12 mouse cellular contexts compared by ENCODE assay signal in the genomic region with DNA sequence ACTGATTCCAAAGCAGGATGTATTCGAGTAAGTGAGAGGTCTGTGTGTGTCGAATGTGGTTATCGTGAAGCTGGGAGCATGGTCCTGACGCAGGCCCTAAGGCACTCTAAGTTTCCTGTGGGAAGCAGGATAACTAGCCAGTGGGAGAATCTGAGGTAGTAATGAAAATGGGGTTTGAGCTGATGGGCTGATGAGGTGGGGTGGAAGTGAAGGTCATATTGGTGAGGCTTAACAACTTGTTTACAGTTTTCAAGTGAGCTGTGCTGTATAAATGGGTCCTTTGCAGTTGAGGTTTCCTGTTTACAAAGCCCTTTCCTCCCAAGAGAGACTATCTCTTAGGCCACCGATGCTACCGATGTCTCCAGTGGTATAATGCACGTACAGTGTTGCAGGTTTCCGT.
"Had no signal": no experiment of that assay in that cellular context is flagged by ENCODE, and none has a peak within 500 bp of the region (broad histone marks: within the 10 kb centered on the region; RNA-seq: fewer than 3 reads in every experiment).

No protein-coding gene starts in this region.

- H3K36me3 ChIP-seq: limb, embryonic 15.5 days; liver, embryonic 12.5 days; lung, embryonic 15.5 days; midbrain, embryonic 15.5 days had no signal

- H3K27me3 ChIP-seq: limb, embryonic 15.5 days; lung, embryonic 15.5 days; midbrain, embryonic 15.5 days had no signal

- H3K27ac ChIP-seq: left cerebral cortex, adult 2 months; limb, embryonic 15.5 days; liver, embryonic 12.5 days; lung, embryonic 15.5 days; midbrain, embryonic 15.5 days; stomach, postnatal 0 days had no signal

- H3K4me3 ChIP-seq: left cerebral cortex, adult 2 months; limb, embryonic 15.5 days; liver, embryonic 12.5 days; lung, embryonic 15.5 days; megakaryocyte, embryonic 14.5 days; midbrain, embryonic 15.5 days had no signal

- ATAC-seq: intestine, embryonic 16.5 days; liver, embryonic 12.5 days; midbrain, embryonic 15.5 days had no signal

- DNase-seq: kidney, adult 2 months; kidney, postnatal 25 days; lung, postnatal 14 days; right cerebral cortex, postnatal 4 days had no signal

- H3K4me1 ChIP-seq: limb, embryonic 15.5 days; liver, embryonic 12.5 days; lung, embryonic 15.5 days had no signal
